Mouse (Mus musculus): Measurements from ENCODE around the gene Mvb12b.

- no peak for TF ChIP-seq CTCF (IDR thresholded peaks at IDR 0.05; ENCODE audit: borderline replicate concordance, extremely low read depth, insufficient read depth, insufficient read length)
- TF ChIP-seq POLR2A (IDR thresholded peaks at IDR 0.05; ENCODE audit: borderline replicate concordance, extremely low read depth, insufficient read depth, insufficient read length, poor library complexity, severe bottlenecking), result no peak
Measured at GRCm38 (mm10) chr2:33712811-33713210, 174.9 kb downstream of the Mvb12b start.
